Mouse (Mus musculus) retina, postnatal 1 day (tissue): Measurements from ENCODE around the gene Sval2.

ENCODE experiments used
- DNase-seq: peaks from one replicate; pipeline ENCODE4 v3.0.0-alpha.2; 2012

Sval2 gene

DNA sequence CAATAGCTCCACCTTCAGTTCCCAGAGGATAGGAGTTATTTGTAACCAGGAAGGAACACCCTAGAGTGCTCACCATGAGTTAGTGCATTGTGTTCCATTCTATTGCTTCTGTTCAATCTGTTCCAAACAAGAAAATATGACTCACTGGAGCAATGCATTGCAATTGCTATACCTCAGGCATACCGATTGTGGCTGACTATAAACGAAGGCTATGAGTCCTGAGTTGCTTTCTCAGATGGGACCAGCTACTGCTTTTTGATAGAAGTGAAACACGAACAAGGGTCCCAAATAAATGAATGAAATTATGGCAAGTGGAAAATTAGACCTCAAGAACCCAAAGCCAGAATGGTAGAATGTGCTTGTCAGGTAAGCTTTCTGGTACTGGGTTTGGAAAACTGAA is at the start of gene Sval2:
Gene Sval2, plus strand, starts transcription at position 301 of the 400 bp plus-strand sequence.
- DNase-seq, result no peak

DNA sequence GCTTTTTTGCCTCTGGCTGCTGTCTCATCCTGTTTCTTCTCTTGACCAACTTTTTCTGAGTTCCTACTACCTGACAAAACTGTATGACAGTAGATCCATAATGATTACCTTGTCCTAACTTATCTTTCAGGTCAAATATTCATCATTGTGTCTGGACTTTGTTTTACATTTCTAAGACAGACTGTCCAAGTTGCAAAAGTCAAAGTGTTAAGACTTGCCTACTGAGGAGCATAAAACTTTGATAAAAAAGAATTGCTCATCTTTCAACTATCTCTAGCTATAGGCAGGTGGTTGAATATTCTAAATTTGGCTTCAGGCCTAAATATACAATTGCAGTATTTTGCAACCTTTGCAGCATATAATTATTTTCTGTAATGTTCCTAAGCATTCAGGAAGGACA is 28.7 kb upstream of the Sval2 start:
- DNase-seq, result no peak

GRCm38 (mm10) chr6:41829516-41829915 is 23.3 kb upstream of the Sval2 start:
- DNase-seq, result no peak

- no peak for DNase-seq
These were observed 5.6 kb upstream of the Sval2 start, which contains the start of gene Pip for GRCm38 (mm10) chr6:41847235-41847634. Gene Pip, plus strand, starts transcription at chr6:41847535.

GRCm38 (mm10) chr6:41864038-41864437 is 11.2 kb downstream of the Sval2 start:
- DNase-seq, result no peak

DNA sequence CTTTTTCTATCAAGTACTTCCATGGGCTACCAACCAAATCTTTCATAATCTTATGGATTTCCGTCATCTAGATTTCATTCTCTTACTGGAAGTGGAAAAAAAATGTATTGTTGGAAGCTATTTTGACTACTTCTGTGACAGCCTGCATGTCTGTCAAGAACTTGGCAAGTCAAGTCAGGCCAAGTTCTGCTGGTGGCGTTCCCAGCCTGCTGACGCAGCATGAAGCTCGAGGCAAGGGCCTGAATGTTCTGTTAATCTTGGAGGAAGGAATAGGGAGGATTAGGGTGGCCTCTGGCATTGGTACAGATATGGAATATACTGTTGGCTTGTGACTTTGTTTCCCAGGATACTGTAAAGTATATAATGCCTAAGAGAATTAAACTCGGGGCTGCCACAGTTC is 58.8 kb downstream of the Sval2 start:
- DNase-seq, result no peak
